Mouse (Mus musculus): ENCODE results near the gene Katnb1.

The Katnb1 gene

GRCm38 (mm10) chr8:95080381-95081341 lies at the start of gene Katnb1:
Gene Katnb1, plus strand, starts transcription at chr8:95081186.
- DNase-seq = peak; percentile 98 to 100

- DNase-seq = no peak
Measured at GRCm38 (mm10) chr8:95037106-95037925, 43.7 kb upstream of the Katnb1 start.

- no peak for DNase-seq
Measured at GRCm38 (mm10) chr8:95041883-95042784, 38.9 kb upstream of the Katnb1 start.

GRCm38 (mm10) chr8:95044811-95045210 lies 36.2 kb upstream of the Katnb1 start:
- no peak for DNase-seq

- no peak for DNase-seq
Measured at GRCm38 (mm10) chr8:95046982-95047381, 34.0 kb upstream of the Katnb1 start.

GRCm38 (mm10) chr8:95047884-95048680 lies 32.9 kb upstream of the Katnb1 start:
- no peak for DNase-seq

GRCm38 (mm10) chr8:95049636-95050035 lies 31.4 kb upstream of the Katnb1 start:
- DNase-seq = no peak

- DNase-seq = no peak
Measured at GRCm38 (mm10) chr8:95054438-95054837, 26.5 kb upstream of the Katnb1 start.

GRCm38 (mm10) chr8:95054927-95055510 lies 26.0 kb upstream of the Katnb1 start, which contains the start of gene Drc7:
Gene Drc7, plus strand, starts transcription at chr8:95055103.
- DNase-seq = no peak

GRCm38 (mm10) chr8:95056414-95056813 lies 24.6 kb upstream of the Katnb1 start:
- DNase-seq = no peak

GRCm38 (mm10) chr8:95058661-95059060 lies 22.3 kb upstream of the Katnb1 start:
- no peak for DNase-seq

GRCm38 (mm10) chr8:95059812-95060533 lies 21.0 kb upstream of the Katnb1 start:
- no peak for DNase-seq

- no peak for DNase-seq
Measured at GRCm38 (mm10) chr8:95064531-95064930, 16.5 kb upstream of the Katnb1 start.

- peak in 1 of 2 experiments; percentile 46 for DNase-seq
Measured at GRCm38 (mm10) chr8:95067582-95067981, 13.4 kb upstream of the Katnb1 start.

GRCm38 (mm10) chr8:95075504-95075903 lies 5.5 kb upstream of the Katnb1 start:
- DNase-seq = no peak

GRCm38 (mm10) chr8:95076151-95076550 lies 4.8 kb upstream of the Katnb1 start:
- no peak for DNase-seq

- no peak for DNase-seq
Measured at GRCm38 (mm10) chr8:95078055-95078454, 2.9 kb upstream of the Katnb1 start.

GRCm38 (mm10) chr8:95079305-95079704 lies 1.7 kb upstream of the Katnb1 start:
- no peak for DNase-seq

- DNase-seq = peak in 1 of 2 experiments; percentile 24
Measured at GRCm38 (mm10) chr8:95081650-95082049, 664 bp downstream of the Katnb1 start.

- DNase-seq = no peak
Measured at GRCm38 (mm10) chr8:95084261-95084660, 3.3 kb downstream of the Katnb1 start.
